Mouse (Mus musculus) hematopoietic stem cell, adult 5-6 weeks (primary cell): ENCODE measurements around the gene Olfr815. TPM values are rescaled to one million over a fixed set of nuclear protein-coding genes. Genes with fewer than 3 reads are reported as not detected.
"Not testable (repeated sequence)": the region's sequence is repeated elsewhere in the genome, so short reads cannot be mapped to it uniquely, and the experiment has no call there.

Experiments
- ATAC-seq, 2 experiments: fragments of 125-278 bp in 1 of 2; replicated peaks in 1 of 2; 2 replicates each; pipeline ENCODE4 v1.8.0; 2016 to 2017; ENCODE audit warnings: inconsistent platforms in 2 of 2, mild to moderate bottlenecking in 2 of 2, moderate number of reproducible peaks in 2 of 2, low read depth in 1 of 2, moderate TSS enrichment in 1 of 2; ENCODE audit not compliant: low FRiP score in 2 of 2, poor library complexity in 2 of 2, severe bottlenecking in 2 of 2, insufficient read depth in 1 of 2, low TSS enrichment in 1 of 2
- total RNA-seq: library from RNA; stranded (forward); fragments of 172-1452, 232-1000 nt; gene quantifications from 2 replicates; pipeline ENCODE4 v1.2.3, GENCODE M21; 2017

Gene Olfr815
- not detected in 2 replicates for total RNA-seq

DNA sequence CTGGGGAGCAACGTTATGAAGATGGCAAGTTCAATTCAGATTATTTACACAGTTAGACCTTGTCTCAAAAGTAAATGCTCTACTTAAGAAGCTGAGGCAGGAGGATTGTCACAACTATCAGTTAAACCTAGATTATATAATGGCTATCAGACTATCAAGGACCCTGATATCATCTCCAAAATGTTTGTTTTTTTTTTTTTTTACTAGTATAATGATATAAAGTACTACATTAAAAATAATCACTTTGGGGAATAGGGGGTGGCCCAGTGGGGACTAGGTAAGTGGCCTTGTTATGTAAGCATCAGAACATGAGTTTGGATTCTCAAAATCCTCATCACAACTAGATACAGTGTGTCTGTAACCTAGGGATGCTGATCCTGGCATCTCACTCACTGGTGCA is at the start of gene Olfr815:
TSS of gene Olfr815 (minus strand) at position 101 of the 400 bp plus-strand sequence.
- not testable (repeated sequence) for ATAC-seq

DNA sequence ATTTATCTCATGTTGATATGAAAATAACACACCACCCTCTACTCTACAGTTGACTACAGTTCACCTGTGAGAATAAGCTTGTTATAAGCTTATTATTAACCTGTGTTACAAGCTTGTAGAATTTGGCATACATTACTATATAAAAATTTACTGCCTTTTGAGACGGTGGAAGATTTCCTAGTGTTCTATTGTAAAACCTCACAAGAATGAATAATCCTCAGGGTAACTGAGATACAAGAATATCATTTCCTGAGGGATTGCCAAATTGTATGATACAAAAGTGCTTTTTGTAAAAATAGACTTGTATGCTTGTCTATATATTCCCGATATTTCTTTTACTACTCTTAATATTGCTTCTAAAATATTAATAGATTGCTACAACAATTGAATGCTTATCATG is 43.3 kb upstream of the Olfr815 start, which contains the start of gene Olfr818:
TSS of gene Olfr818 (minus strand) at position 101 of the 400 bp plus-strand sequence.
- no peak for ATAC-seq

GRCm38 (mm10) chr10:129915497-129915896 is 9.8 kb upstream of the Olfr815 start, which contains the start of gene Olfr816:
TSS of gene Olfr816 (minus strand) at chr10:129915597.
- ATAC-seq = no peak

GRCm38 (mm10) chr10:129885934-129886333 is 19.7 kb downstream of the Olfr815 start:
- no peak for ATAC-seq

DNA sequence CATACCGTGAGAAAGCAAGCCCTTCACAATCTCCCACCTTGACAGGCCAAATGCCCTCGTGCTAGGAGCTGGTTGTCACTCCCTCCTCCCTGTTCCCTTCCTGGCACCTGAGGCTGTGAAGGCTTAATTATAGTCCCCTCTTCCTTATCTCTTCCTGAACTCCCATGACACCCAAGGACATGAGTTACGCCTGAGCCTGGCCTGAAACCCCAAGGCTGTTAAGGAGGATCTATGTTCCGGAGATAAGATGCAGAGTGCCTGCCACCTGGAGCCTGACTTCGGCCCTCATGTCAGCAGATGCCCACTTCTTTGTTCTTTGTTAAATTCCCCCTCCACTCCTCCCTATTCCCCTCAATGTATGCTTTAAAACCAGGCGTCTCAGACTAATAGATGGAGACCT is 20.2 kb downstream of the Olfr815 start:
- ATAC-seq = not testable (repeated sequence)

- not testable (repeated sequence) for ATAC-seq
These were observed 25.9 kb downstream of the Olfr815 start, which contains the start of gene Olfr814 for GRCm38 (mm10) chr10:129879751-129880150. TSS of gene Olfr814 (minus strand) at chr10:129879851.

GRCm38 (mm10) chr10:129855067-129855466 is 50.6 kb downstream of the Olfr815 start, which contains the start of gene Olfr813:
TSS of gene Olfr813 (plus strand) at chr10:129855367.
- ATAC-seq = no peak

Other genes with a start within 250 kb of the Olfr815 start
- gene Olfr800, start 248.2 kb downstream of the Olfr815 start, total RNA-seq = 0.25 TPM in 1 of 2 replicates, not detected in the other
- gene Olfr801, start 232.0 kb downstream of the Olfr815 start, total RNA-seq = not detected in 2 replicates
- gene Olfr802, start 217.7 kb downstream of the Olfr815 start, total RNA-seq = not detected in 2 replicates
- gene Olfr803, start 211.6 kb downstream of the Olfr815 start, total RNA-seq = not detected in 2 replicates
- gene Olfr804, start 202.7 kb downstream of the Olfr815 start, total RNA-seq = not detected in 2 replicates
- gene Olfr805, start 176.5 kb downstream of the Olfr815 start, total RNA-seq = not detected in 2 replicates
- not detected in 2 replicates for gene Olfr806, start 163.9 kb downstream of the Olfr815 start, total RNA-seq
- not detected in 2 replicates for gene Olfr807, start 148.1 kb downstream of the Olfr815 start, total RNA-seq
- gene Olfr808, start 140.4 kb downstream of the Olfr815 start, total RNA-seq = not detected in 2 replicates
- not detected in 2 replicates for gene Olfr809, start 131.2 kb downstream of the Olfr815 start, total RNA-seq
- gene Olfr810, start 111.0 kb downstream of the Olfr815 start, total RNA-seq = not detected in 2 replicates
- gene Olfr811, start 101.5 kb downstream of the Olfr815 start, total RNA-seq = not detected in 2 replicates
- not detected in 2 replicates for gene Olfr812, start 59.8 kb downstream of the Olfr815 start, total RNA-seq
- gene Olfr813, start 50.5 kb downstream of the Olfr815 start, total RNA-seq = not detected in 2 replicates
- gene Olfr814, start 26.0 kb downstream of the Olfr815 start, total RNA-seq = not detected in 2 replicates
- gene Olfr816, start 9.7 kb upstream of the Olfr815 start, total RNA-seq = not detected in 2 replicates
- gene Olfr818, start 43.2 kb upstream of the Olfr815 start, total RNA-seq = not detected in 2 replicates
- not detected in 2 replicates for gene Olfr819, start 61.4 kb upstream of the Olfr815 start, total RNA-seq
- not detected in 2 replicates for gene Olfr247, start 70.3 kb upstream of the Olfr815 start, total RNA-seq
- gene Gm10310, start 79.2 kb upstream of the Olfr815 start, total RNA-seq = not detected in 2 replicates
- gene Olfr820, start 106.8 kb upstream of the Olfr815 start, total RNA-seq = not detected in 2 replicates
- not detected in 2 replicates for gene Olfr821, start 124.5 kb upstream of the Olfr815 start, total RNA-seq
- gene Olfr822, start 165.3 kb upstream of the Olfr815 start, total RNA-seq = not detected in 2 replicates
- gene Olfr823, start 209.5 kb upstream of the Olfr815 start, total RNA-seq = not detected in 2 replicates
- not detected in 2 replicates for gene Olfr824, start 224.1 kb upstream of the Olfr815 start, total RNA-seq